Mouse (Mus musculus) forebrain, embryonic 14.5 days (tissue): ENCODE data around the gene Iqcn. TPM values are rescaled to one million over a fixed set of nuclear protein-coding genes. Genes with fewer than 3 reads are reported as not detected.

Experiments used
- ATAC-seq: fragments of 200-750 bp; cut with Nextera tagmentation; 2 replicates; pipeline ENCODE4 v1.8.0; 2017; ENCODE audit warnings: mild to moderate bottlenecking, moderate library complexity
- DNase-seq: peaks from one replicate; pipeline ENCODE4 v3.0.0-alpha.2; 2015; ENCODE audit warnings: low spot score
- H3K27ac ChIP-seq: fragments of 300-500 bp; sonication (generic); 2 replicates; pipeline ENCODE4 v1.5.1; 2014; ENCODE audit warnings: low read depth, mild to moderate bottlenecking, control low read depth, low read length, moderate library complexity
- H3K27me3 ChIP-seq: fragments of 300-500 bp; sonication (generic); replicated peaks from 2 replicates; pipeline ENCODE4 v1.6.1; 2014; ENCODE audit warnings: low read length, control low read depth, mixed read lengths; ENCODE audit not compliant: control insufficient read depth, insufficient read depth
- H3K36me3 ChIP-seq: fragments of 300-500 bp; sonication (generic); 2 replicates; pipeline ENCODE4 v1.6.1; 2014; ENCODE audit warnings: low read length, control low read depth; ENCODE audit not compliant: control insufficient read depth, insufficient read depth
- H3K4me1 ChIP-seq: fragments of 300-500 bp; sonication (generic); 2 replicates; pipeline ENCODE4 v1.6.1; 2014; ENCODE audit warnings: antibody characterized with exemption, low read length, control low read depth; ENCODE audit not compliant: control insufficient read depth, insufficient read depth
- H3K4me2 ChIP-seq: fragments of 300-500 bp; sonication (generic); 2 replicates; pipeline ENCODE4 v1.6.1; 2014; ENCODE audit warnings: mild to moderate bottlenecking, control low read depth, low read length
- H3K4me3 ChIP-seq: fragments of 300-500 bp; sonication (generic); 2 replicates; pipeline ENCODE4 v1.5.1; 2014; ENCODE audit warnings: low read depth, low read length, control low read depth
- H3K9ac ChIP-seq: fragments of 300-500 bp; sonication (generic); 2 replicates; pipeline ENCODE4 v1.6.1; 2014; ENCODE audit warnings: mild to moderate bottlenecking, low read length, control low read depth, moderate library complexity
- H3K9me3 ChIP-seq: fragments of 300-500 bp; sonication (generic); replicated peaks from 2 replicates; pipeline ENCODE4 v1.6.1; 2016; ENCODE audit warnings: low read length, control low read depth, mixed read lengths; ENCODE audit not compliant: control insufficient read depth
- WGBS: fragments of 180-500 bp; shearing (Covaris S2); extraction: QIAGEN DNeasy Blood & Tissue Kit; methylation state at CpG from one replicate; pipeline ENCODE4 v1.1.7; 2014; 5-methylcytosine and 5-hydroxymethylcytosine counted together
- polyA plus RNA-seq: library from polyadenylated mRNA; unstranded; fragments of >200 nt; fragmentation: Nextera tagmentation; extraction: Ambion mirVana; gene quantifications from 2 replicates; pipeline ENCODE4 v1.2.1, GENCODE M21; 2014

Iqcn gene
- polyA plus RNA-seq, result 0.06 and 0.10 TPM in 2 replicates

DNA sequence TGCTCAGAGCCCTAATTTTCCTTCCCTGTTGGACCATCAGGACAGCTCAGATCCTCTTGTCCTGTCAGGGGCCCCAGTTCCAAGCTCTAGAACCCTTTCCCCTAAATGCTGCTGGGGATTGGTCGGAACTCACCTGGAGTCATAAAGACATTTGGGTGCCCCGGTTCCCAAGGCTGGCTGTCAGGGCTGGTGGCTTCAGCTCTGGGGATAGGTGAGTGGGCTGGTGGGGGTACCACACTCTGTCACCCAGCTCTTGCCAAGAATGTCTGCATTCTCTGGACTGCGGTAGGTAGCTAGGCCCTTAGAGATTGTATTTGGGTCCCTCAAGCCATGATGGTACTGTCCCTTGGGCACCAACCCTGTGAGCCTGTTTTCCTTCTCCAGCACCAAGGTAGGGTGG, at the start of gene Iqcn:
Iqcn (plus strand) TSS at position 171 of the 400 bp plus-strand sequence.
- Histone ChIP-seq H3K27ac (no peak within 1 kb of the TSS), H3K4me2 (peak within 1 kb of the TSS; percentile 58; the same call in 1 of the 2 replicates), H3K27me3 (no peaks in the 10 kb centered on the region), H3K9me3 (no peaks in the 10 kb centered on the region), H3K9ac (peak within 1 kb of the TSS; percentile 35), H3K4me1 (peaks cover 11% of the 10 kb centered on the region), H3K36me3 (peaks cover 10% of the 10 kb centered on the region; the same call in 1 of the 2 replicates), H3K4me3 (no peak within 1 kb of the TSS)
- DNase-seq, result no peak
- WGBS, result 100% methylated on average over 3 of the region's 3 CpGs
- no peak for ATAC-seq

DNA sequence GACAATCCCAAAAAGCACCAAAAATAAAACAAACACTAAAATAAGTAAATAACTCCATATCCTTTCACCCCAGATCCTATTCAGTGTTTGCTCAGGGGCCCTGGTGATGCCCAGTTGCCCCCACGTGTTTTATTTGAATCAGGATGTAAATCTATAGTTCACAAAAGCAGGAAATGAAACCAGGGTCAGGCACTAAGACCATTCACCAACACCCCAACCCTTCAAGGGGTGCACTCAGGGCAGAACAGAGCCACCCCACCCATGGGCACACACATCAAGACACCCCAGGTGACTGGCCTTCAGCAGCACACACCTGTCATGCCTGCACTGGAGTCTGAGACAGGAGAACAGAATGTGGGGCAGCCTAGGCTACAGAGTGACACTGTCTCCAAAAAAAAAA, 49.1 kb upstream of the Iqcn start:
- Histone ChIP-seq H3K9ac (no peak overlapping the region), H3K4me1 (peaks cover 29% of the 10 kb centered on the region), H3K9me3 (no peaks in the 10 kb centered on the region), H3K4me3 (no peak overlapping the region), H3K4me2 (no peak overlapping the region), H3K27ac (no peak overlapping the region), H3K27me3 (no peaks in the 10 kb centered on the region), H3K36me3 (peaks cover 49% of the 10 kb centered on the region)
- DNase-seq, result no peak
- WGBS, result 79% methylated on average over 1 of the region's 1 CpGs
- no peak for ATAC-seq

DNA sequence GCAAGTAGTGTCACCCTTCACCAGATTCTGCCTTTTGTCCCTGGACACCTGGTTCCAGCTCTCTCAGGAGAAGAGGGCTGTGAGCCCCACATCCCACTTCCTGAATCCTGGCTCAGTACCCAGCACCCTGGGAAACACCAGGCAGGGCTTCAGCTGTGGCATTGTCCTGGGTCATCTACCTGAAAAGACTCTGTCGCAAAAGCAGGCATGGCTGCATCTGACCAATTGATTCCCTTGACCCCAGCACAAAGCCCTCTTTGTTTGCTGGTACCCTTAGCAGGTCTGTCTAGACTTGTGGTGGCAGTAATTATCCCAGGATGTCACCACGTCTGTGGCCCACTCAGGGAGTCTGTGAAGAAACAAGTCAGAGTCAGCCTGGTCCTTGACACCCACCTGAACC, 47.8 kb upstream of the Iqcn start:
- WGBS, result 8% methylated on average over 2 of the region's 2 CpGs
- Histone ChIP-seq H3K9ac (no peak overlapping the region), H3K4me1 (peaks cover 28% of the 10 kb centered on the region), H3K9me3 (no peaks in the 10 kb centered on the region), H3K36me3 (peaks cover 37% of the 10 kb centered on the region), H3K4me3 (no peak overlapping the region), H3K4me2 (no peak overlapping the region), H3K27me3 (no peaks in the 10 kb centered on the region), H3K27ac (peak overlapping the region; percentile 92)
- ATAC-seq (no peak), DNase-seq (no peak)

DNA sequence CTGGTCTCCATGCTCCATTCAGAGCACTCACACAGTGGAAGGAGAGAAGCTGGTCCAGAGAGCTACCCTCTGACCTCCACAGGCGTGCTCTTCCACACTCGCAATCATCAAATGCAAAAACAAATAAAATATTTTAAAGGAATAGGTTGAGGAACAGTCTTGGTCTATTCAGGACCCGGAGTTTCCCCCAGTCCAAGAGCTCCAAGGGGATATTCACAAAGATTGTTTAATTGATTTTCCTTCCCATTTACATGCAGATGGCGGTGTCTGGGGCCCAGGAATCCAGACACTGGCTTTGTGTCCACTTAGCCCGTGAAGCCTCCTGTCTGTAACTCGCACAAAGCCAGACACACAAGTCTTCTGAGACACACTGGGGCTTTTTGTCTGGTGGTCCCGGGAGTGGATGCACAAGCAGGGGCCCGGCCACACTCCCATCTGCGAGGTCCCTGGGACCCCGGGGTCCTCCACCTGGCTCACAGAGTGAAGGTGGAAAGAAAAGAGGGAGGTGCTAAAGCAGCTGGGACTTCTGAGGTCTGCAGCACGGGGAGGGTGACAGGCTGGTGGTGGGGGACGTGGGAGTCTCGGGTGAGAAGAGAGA, 47.0 kb upstream of the Iqcn start:
- Histone ChIP-seq H3K27me3 (no peaks in the 10 kb centered on the region), H3K9me3 (no peaks in the 10 kb centered on the region), H3K27ac (peak overlapping the region; percentile 92), H3K4me1 (peaks cover 28% of the 10 kb centered on the region), H3K9ac (peak overlapping the region; percentile 44; the same call in 1 of the 2 replicates), H3K4me2 (0 out of 2 replicates have a peak overlapping the region, but pooled peaks have one; percentile 10), H3K36me3 (peaks cover 29% of the 10 kb centered on the region), H3K4me3 (no peak overlapping the region)
- WGBS, result 9% methylated on average over 13 of the region's 13 CpGs
- peak; percentile 18 for ATAC-seq
- DNase-seq, result peak; percentile 79

DNA sequence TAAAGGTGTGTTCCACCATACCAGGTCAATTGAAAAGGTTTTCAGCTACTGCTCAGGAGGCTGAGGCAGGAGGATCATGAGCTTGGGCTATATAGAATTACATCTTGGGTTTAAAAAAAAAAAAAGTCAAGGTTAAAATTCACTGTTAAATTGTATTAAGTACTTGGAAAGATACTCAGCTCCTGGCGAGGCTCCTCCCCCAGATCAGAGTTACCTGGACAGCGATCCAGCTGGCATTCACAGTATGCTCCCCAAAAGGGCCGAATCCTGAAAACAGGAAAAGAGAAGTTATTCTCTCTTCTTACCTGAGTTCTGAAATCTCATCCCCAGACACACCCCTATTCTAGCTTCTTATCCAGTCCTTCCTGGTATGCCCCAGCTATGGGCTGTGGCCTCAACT, 46.0 kb upstream of the Iqcn start:
- no peak overlapping the region for H3K9ac ChIP-seq
- ATAC-seq (no peak), DNase-seq (no peak)
- H3K9me3 ChIP-seq, result no peaks in the 10 kb centered on the region
- peaks cover 20% of the 10 kb centered on the region for H3K36me3 ChIP-seq
- H3K4me2 ChIP-seq, result peak overlapping the region; percentile 90; the same call in 1 of the 2 replicates
- WGBS, result 97% methylated on average over 3 of the region's 3 CpGs
- peak overlapping the region; percentile 92 for H3K27ac ChIP-seq
- no peaks in the 10 kb centered on the region for H3K27me3 ChIP-seq
- peaks cover 28% of the 10 kb centered on the region for H3K4me1 ChIP-seq
- H3K4me3 ChIP-seq, result no peak overlapping the region

DNA sequence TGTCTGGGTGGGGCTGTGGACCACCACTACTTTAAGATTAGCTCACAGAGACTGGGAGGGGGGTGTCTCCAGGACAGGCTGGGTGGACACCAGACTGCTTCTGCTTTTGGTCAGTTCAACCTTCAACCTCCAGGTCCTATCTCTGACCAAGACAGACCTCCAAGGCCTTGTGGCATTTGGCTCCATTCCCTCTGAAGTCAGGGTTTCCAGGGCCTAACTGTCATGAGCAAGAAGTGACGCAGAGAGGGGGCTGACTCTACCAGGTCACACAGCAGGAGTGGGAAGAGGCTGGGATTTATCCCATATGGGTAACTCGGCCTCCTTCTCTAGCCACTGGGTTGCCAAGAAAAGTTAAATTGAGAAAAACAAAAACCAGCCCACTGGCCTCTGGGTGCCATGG, 45.5 kb upstream of the Iqcn start:
- no peak for ATAC-seq
- peaks cover 16% of the 10 kb centered on the region; the same call in 1 of the 2 replicates for H3K36me3 ChIP-seq
- H3K9me3 ChIP-seq, result no peaks in the 10 kb centered on the region
- H3K27ac ChIP-seq, result peak overlapping the region; percentile 92; the same call in 1 of the 2 replicates
- 87% methylated on average over 2 of the region's 2 CpGs for WGBS
- peak overlapping the region; percentile 90 for H3K4me2 ChIP-seq
- DNase-seq, result no peak
- H3K4me1 ChIP-seq, result peaks cover 28% of the 10 kb centered on the region
- no peaks in the 10 kb centered on the region for H3K27me3 ChIP-seq
- H3K4me3 ChIP-seq, result 0 out of 2 replicates have a peak overlapping the region, but pooled peaks have one; percentile 63
- H3K9ac ChIP-seq, result peak overlapping the region; percentile 41; the same call in 1 of the 2 replicates

DNA sequence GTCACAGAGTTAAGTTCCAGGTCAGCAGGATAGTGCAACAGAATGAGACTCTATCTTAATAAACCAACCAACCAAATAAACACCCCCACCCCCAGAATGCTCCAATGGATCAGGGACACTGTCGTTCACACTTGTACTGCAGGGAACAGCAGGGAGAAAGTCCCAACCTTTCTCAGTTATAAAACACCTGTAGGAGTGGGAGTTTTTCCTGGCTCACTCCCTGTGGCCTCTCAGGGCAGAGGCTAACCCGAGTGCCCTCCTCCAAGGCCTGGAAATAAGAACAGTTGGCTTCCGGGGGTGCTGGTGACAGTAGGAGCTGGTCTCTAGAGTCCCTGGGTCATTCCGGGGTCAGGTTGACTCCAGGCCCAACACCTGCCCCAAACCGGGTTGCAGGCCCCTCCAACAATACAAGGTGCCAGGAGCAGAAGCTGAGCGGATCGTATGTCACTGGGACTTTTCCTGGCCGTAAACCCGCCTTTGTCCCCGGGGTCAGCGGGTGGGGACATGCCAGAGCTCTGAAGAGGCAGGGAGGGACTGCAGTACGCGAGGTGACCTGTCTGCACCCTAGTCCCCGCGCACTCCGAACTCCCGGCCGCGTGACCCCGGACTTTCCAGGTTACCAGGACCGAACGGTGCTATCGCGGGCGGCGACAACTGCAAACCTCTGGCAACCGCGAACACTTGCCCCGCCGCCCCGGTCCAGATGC, 44.2 kb upstream of the Iqcn start:
- peak overlapping the region; percentile 90 for H3K4me2 ChIP-seq
- DNase-seq (no peak), ATAC-seq (peak; percentile 9; the same call in 1 of the 2 replicates)
- H3K27me3 ChIP-seq, result no peaks in the 10 kb centered on the region
- H3K9ac ChIP-seq, result peak overlapping the region; percentile 78
- WGBS, result 2% methylated on average over 31 of the region's 31 CpGs
- H3K27ac ChIP-seq, result peak overlapping the region; percentile 31
- no peaks in the 10 kb centered on the region for H3K9me3 ChIP-seq
- H3K4me1 ChIP-seq, result peaks cover 28% of the 10 kb centered on the region
- H3K36me3 ChIP-seq, result peaks cover 14% of the 10 kb centered on the region; the same call in 1 of the 2 replicates
- H3K4me3 ChIP-seq, result peak overlapping the region; percentile 63

DNA sequence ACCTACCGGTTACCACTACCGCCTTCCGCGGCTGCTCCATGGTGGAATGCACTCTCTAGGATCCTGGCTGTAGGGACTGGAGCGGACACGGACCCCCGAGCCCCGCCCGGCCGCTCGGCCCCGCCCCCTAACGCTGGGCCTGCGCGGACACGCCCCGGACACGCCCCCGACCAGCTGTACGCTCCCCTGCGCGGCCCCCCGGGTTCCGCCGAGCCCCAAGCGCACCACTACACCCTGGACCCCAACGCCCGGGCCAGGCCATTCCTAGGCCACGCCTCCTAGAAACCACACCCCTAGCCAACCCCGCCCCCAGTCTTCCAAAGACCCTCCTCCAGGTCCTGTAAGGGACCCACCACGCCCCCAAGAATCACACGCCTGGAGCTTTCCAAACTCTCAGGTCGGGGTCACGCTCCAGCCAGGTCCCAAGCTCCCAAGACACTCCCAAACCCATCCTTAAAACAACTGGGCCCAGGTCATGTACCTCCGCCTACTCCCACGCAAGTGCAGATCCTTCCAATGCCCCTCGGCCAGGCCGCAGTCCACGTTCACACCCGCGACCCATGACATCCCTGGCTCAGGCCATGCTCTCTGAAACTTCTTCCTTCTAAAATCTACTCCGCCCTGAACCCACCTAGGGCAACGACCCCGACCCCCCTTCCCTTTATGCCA, 43.5 kb upstream of the Iqcn start:
- Histone ChIP-seq H3K27me3 (no peaks in the 10 kb centered on the region), H3K4me2 (peak overlapping the region; percentile 90), H3K4me1 (peaks cover 28% of the 10 kb centered on the region), H3K36me3 (peaks cover 7% of the 10 kb centered on the region; the same call in 1 of the 2 replicates), H3K9me3 (no peaks in the 10 kb centered on the region), H3K9ac (peak overlapping the region; percentile 78), H3K27ac (peak overlapping the region; percentile 31; the same call in 1 of the 2 replicates), H3K4me3 (peak overlapping the region; percentile 63)
- peak; percentile 92 for DNase-seq
- peak; percentile 90 for ATAC-seq
- WGBS, result under 1% methylated on average over 37 of the region's 44 CpGs
